Mouse (Mus musculus): ENCODE measurements around the gene Nkpd1.
A peak's percentile ranks its signal among the peaks of the same experiment; 100 is the strongest.

The Nkpd1 gene

GRCm38 (mm10) chr7:19547344-19547969 lies 29.8 kb downstream of the Nkpd1 start:
- DNase-seq (ENCODE audit: low read depth), result no peak

DNA sequence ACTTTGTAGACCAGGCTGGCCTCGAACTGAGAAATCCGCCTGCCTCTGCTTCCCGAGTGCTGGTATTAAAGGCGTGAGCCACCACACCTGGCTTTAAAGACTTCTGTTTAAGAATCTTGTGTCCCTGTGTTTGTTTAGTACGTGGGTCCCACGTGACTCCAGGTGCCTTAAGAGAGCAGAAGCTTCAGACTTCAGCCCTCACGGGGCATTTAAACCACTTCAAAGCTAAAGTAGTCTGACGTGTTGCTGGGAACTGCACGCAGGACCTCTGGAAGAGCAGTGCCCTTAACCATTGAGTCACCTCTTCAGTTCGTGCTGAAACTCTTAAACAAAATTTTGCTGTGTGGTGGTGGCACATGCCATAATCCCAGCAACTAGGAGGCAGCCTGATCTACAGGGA lies 31.8 kb downstream of the Nkpd1 start:
- DNase-seq (ENCODE audit: low read depth), result no peak

GRCm38 (mm10) chr7:19551634-19552033 lies 34.0 kb downstream of the Nkpd1 start:
- DNase-seq (ENCODE audit: low read depth), result no peak

DNA sequence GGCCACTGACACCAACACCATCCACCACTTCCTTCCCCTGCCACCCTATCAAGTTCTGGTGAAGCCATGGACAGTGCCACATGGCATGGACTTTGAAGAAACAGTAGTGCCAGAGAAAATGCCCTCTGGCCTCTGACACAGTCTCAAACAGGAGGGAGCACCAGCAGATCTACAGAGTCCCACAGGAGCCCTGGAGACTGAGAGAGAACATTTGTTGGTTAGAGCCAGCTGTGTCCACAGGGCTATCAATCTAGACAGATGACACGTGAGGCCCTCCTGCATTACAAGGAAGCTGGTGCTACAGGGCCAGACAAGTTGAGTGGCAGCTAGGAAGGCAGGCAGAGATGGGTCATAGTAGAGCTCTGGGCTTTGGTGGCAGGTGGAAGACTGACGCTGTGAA lies 34.8 kb downstream of the Nkpd1 start:
- DNase-seq (ENCODE audit: low read depth), result no peak

DNA sequence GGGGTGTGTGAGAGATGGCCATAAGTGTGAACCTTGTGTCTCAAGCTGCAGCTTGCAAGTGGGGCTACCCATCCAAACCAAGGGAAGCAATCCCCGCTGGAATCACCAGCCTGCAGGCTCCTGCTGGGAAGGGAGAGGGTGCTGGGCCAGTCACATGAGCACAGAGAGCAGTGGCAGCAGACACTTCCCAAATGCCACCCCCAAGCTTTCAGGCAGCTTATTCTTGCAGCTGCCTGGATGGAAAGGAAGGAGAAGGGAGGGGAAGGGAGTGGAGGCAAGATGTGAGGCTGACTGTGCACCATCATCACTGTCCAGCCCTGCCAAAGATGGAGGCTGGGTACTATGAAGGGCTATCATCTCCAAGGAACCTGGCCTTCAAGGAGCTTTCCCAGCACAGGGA lies 36.5 kb downstream of the Nkpd1 start:
- DNase-seq (ENCODE audit: low read depth), result no peak

DNA sequence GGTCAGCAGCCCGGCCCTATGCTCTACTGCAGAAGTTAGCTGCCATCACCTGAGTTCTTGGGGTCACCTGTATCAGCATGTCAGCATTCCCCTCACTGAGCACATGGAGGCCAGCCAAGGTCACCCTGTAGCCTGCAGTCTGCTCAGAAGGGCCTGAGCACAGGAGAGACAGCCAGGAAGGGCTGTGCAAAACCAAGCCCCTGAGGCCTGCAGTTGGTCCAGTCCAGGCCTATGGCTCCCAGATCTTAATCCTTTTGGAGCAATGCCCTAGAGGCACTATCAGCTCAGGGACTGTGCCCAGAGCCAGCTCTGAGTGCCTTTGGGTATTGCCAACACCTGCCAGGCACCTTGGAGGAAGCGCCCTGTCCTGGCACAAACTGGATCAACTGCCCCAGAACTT lies 39.4 kb downstream of the Nkpd1 start:
- no peak for DNase-seq (ENCODE audit: low read depth)

DNA sequence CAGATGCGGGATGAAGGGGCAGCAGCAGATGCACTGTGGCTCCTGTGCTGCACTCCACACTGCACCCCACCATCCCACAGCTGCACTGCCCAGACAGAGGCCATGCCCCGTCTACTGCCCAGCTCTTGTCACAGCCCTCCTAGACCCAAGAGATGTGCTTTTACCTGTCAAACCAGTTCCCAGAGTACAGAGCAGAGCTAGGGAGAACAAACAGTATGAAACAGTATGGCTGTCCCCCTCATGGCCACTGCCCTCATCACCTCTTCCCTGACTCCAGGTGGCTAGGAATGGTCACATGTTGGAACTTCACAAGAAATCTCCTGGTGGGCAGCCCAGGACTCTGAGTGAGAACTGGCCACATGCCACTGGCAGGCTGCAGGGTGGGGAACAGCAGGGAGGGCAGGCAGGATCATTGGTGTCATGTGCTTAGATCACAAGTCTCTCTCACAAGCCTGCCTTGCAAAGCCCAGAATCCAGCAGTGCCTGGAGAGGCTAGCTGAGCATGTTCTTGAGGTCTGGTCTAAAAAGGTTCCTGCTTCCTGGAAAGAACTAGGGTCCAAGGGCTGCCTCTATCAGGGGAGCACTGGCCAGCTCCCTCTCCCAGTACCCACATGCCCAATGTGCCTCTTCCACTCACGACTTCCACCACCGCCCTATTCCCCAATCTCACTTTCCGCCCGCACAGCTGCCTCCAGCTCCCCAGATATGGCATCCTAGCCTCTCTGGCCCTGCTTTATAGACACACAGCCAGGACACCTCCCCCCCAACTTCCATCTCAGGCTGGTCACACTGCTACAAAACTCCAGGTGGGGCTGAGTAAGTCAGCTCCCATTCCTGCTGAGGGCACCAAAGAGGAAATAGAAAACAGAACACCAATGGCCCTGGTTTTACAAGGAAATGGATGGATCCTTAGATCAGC lies 40.6 kb downstream of the Nkpd1 start:
- DNase-seq (ENCODE audit: low read depth), result no peak

GRCm38 (mm10) chr7:19558965-19559364 lies 41.3 kb downstream of the Nkpd1 start:
- DNase-seq (ENCODE audit: low read depth), result no peak

DNA sequence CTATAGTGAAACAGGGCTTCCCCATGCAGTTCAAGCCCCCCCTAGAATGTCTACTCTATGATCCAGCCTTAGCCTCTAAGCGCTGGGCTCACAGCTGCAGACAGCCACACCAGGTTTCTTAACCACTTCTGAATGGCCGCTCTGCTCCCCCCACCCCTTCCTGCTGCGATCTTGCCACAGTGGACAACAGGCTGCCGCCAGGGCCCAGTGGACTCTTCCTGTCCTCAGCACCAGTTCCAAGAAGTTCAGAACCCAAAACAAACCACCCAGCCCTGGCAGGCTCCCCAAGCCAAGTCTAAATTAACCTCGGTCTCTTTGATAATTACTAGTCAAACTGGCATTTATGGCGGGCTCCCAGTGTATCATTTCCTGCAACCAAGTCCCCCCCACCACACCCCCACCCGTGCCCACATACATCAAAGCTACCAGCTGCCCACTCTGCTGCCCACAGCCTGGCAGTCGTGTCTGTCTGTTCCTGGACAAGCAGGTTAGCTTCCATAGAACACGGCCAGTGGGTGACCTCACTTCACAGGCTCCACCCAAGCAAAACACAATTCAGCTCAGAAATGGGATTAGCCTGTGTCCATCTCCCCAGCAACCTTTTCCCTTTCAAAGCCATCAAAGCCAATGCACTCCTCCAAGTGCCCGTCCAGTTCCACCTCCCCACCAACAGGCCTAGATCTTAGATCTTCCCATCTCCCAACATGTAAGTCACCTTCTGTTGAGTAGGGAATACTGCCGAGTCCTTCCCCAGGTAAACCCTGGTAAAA lies 43.0 kb downstream of the Nkpd1 start:
- no peak for DNase-seq (ENCODE audit: low read depth)

GRCm38 (mm10) chr7:19561431-19561764 lies 43.8 kb downstream of the Nkpd1 start:
- no peak for DNase-seq (ENCODE audit: low read depth)

DNA sequence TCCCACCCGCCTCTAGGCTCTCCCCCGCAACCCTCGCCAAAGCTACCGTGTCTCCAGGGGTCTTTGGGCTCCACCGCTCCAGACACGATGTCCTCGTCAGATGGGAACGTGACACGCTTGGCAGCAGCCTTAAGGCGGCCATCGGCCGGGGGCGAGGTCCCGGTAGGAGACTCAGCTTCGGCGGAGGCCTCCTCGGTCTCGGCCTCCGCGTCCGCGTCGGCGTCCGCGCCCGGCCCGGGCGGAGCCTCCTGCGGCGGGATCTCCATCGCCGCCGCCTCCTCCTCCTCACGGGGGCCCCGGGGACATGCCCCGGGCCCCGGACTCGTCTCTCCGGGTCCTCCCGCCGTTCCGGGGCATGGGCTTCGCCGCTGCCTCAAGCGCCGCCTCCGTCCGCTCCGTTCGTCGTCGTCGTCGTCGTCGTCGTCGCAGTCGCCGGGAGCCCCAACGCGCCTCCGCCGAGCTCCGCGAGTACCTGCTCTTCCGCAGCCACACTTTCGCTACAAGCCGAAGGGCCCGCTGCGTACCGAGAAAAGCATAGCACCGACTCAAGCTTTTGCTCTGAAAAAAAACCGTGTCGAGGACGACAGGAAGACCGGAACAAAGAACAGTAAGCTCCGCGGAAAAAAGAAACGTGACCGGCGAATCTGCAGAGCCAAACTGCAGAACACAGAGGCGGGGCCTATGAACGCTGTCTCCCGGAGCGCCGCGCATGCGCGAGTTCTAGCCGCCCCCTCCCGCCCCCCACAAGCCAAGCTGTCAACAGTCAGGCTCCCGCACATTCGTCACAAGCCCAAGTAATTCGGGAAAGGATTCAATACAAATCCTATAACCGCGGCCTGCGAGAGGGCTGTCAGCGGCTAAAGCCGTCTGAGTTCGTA lies 44.4 kb downstream of the Nkpd1 start:
- peak; percentile 90 for DNase-seq (ENCODE audit: low read depth)

DNA sequence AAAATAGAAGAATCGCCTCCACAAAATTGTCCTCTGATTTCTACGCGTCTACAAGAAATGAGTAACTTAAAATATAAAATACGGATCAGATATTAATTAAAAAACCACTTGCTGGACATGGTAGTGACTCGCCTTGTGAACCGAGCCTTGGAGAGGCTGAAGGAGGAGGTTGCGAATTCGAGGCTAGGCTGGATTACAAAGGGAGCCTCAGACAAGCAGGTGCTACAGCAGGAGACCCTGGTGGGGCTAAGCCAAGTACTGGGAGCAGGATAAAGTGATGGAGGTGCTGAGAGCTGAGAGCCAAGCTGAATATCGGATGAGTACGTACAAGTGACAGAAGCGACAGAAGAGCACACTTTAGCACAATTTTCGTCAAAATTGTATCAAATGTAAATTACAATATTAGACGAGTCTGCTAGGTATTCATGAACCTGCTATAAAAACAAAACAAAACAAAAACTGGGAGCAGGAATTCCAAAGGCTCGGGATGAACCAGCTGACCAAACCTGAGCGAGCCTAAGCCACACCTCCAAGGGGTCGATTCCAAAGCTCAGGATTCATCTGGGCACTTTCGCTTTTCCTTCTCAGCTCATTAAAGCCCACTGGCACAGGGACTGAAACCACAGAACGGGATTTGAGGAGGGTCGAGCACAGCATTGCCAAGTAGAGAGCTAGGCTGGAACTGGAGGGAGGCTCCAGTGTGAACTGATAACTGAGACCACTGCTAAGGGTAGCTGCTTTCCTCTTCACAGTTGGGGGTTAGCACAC lies 45.2 kb downstream of the Nkpd1 start, which contains the start of gene Ppp1r37:
Ppp1r37 (minus strand) TSS at position 434 of the 768 bp plus-strand sequence.
- DNase-seq (ENCODE audit: low read depth), result no peak

DNA sequence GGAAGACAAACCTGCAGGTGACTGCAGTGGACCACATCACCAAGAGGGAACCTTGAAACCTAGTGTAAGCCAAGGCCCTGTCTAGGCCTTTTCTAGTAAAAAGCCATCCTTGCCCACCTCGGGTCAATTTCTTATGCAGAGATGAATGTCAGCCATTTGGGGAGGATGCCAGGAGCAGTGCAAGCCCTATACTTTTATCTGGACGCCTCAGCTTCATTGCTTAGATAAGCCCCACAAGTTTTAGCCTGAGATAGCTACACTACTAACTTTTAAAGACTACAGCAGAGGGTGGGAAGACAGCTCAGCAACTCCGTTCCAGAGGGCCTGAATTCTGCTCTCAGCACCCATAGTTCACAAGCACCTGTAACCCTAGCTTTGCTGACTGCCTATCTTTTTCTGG lies 46.2 kb downstream of the Nkpd1 start:
- peak; percentile 83 for DNase-seq (ENCODE audit: low read depth)

- no peak for DNase-seq (ENCODE audit: low read depth)
These were observed 46.8 kb downstream of the Nkpd1 start for GRCm38 (mm10) chr7:19564455-19564854.

GRCm38 (mm10) chr7:19565803-19566202 lies 48.2 kb downstream of the Nkpd1 start:
- DNase-seq (ENCODE audit: low read depth), result no peak

DNA sequence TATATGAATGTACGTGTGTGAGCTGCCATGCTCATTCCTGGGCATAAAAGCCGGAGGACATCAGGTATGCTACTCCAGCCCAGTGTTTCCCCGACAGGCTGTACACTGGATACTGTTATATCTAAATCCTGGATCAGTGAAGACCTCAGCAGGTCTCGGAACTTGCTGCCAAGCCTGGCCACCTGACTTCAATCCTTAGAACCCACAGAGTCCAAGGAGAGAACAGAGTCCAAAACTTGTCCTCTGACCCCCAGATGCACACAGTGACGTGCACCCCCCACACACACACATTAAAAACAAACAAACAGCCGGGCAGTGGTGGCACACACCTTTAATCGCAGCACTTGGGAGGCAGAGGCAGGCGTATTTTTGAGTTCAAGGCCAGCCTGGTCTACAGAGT lies 49.8 kb downstream of the Nkpd1 start:
- no peak for DNase-seq (ENCODE audit: low read depth)

DNA sequence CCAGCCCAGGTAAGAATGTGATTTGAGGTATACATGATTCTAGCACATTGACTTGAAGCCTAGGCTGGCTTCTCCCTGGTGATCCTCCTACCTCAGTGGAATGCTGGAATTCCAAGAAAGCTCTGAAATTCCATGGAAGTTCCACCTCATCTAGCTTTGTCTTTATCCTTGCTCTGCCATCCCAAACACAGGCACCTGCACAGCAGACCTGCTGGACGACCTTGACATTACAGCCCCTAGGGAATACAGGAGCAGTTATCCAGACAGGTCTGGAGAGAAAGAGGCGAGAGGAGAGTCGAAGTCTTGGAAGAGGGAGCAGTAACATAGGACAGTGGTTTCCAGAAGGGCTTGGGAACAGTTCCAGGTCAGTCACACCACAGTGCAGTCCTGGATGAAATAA lies 52.0 kb downstream of the Nkpd1 start:
- DNase-seq (ENCODE audit: low read depth), result no peak

DNA sequence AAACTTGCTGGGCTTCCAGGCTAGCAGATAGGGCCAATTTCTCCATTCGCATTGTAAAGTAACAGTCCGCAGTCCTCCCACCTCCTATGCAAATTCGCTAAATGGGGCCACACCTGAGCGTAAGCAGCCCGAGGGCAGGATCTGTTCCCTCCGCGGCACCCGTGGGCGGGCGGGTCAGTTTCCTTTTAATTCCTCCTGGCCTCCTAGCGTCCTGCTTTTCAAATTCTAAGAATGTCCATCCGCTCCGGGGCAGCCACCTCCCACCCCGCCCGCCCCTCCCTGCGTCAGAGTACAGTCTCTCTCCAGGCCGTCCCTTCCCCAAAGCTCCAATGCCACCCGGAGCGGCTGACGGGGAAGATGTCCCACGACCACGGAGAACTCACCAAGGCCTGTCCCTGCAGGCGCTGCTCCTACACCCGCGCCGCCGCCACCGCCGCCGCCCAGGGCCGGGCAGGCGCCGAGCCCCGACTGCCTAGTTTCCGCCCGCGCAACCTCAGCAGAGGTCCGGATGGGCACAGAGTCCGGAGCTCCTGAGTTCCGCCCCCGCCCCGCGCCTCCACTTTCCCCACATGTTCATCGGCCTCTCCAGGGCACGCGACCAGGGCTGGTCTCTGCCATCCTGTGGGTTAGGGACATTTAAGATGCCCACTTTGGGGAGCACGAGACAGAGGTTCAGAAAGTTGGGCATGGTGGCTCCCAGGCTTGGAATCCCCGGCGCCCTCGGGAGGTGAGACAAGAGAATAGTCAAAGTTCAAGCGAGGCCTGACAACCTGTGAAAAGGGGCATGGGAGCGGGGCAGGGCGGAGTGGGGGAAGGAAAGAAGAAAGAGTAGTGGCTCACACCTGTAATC lies 55.5 kb downstream of the Nkpd1 start:
- DNase-seq (ENCODE audit: low read depth), result peak; percentile 72

- no peak for DNase-seq (ENCODE audit: low read depth)
These were observed 56.1 kb downstream of the Nkpd1 start for GRCm38 (mm10) chr7:19573776-19574140.

Measured in c-Kit-positive CD71-positive TER-119-negative erythroid progenitor cells, embryonic 14.5 days (primary cell).